Mouse (Mus musculus) lung, adult 2 months (tissue): ENCODE data around the gene Syngr2.

Experiments
- CTCF ChIP-seq: fragments of 200-500 bp; IDR thresholded peaks from 2 replicates; pipeline ENCODE4 v1.5.1; 2011; ENCODE audit warnings: mild to moderate bottlenecking, low read length, control low read depth; ENCODE audit not compliant: insufficient read depth
- POLR2A ChIP-seq: fragments of 200-500 bp; IDR thresholded peaks from 2 replicates; pipeline ENCODE4 v1.6.1; 2011; ENCODE audit warnings: low read depth, mild to moderate bottlenecking, control low read depth, low read length, borderline replicate concordance; ENCODE audit errors: extremely low read depth

- no peak for TF ChIP-seq POLR2A
- no peak for TF ChIP-seq CTCF
These were observed 48.0 kb downstream of the Syngr2 start for GRCm38 (mm10) chr11:117857462-117857861.
